Mouse (Mus musculus) adrenal gland (tissue): ENCODE measurements around the gene Ninl.

ENCODE experiments used
- intact Hi-C: fragments of 180-260 bp; cut with DNase I; formaldehyde crosslinking; loops from one replicate; pipeline ENCODE4 v1.15.1; 2025

Ninl gene

GRCm38 (mm10) chr2:150910295-150910881 lies 128.8 kb downstream of the Ninl start:
- intact Hi-C loops, result loop anchor here (10.0 kb wide), 1 partner anchor 106 kb away; no protein-coding TSS in a partner anchor

GRCm38 (mm10) chr2:150909429-150910039 lies 129.6 kb downstream of the Ninl start:
- intact Hi-C loops, result loop anchor here (5.0 to 10.0 kb wide), 2 partner anchors 88 to 105 kb away; no protein-coding TSS in a partner anchor

- intact Hi-C loops, result loop anchor here (5.0 kb wide), 1 partner anchor 88 kb away; no protein-coding TSS in a partner anchor
Measured at GRCm38 (mm10) chr2:150908881-150909280, 130.3 kb downstream of the Ninl start.

GRCm38 (mm10) chr2:150904936-150905450 lies 134.2 kb downstream of the Ninl start, which contains the start of gene Gins1:
TSS of gene Gins1 (plus strand) at chr2:150905400.
- intact Hi-C loops, result loop anchor here (5.0 kb wide), 1 partner anchor 92 kb away; no protein-coding TSS in a partner anchor

GRCm38 (mm10) chr2:150904272-150904935 lies 134.8 kb downstream of the Ninl start, which contains the start of gene Abhd12:
TSS of gene Abhd12 (minus strand) at chr2:150904741.
- intact Hi-C loops, result no loop called here

- intact Hi-C loops, result no loop called here
Measured at GRCm38 (mm10) chr2:150902347-150902746, 136.8 kb downstream of the Ninl start.

- intact Hi-C loops, result no loop called here
Measured at GRCm38 (mm10) chr2:150900341-150900740, 138.8 kb downstream of the Ninl start.

GRCm38 (mm10) chr2:150895691-150896252 lies 143.4 kb downstream of the Ninl start:
- intact Hi-C loops, result no loop called here

- intact Hi-C loops, result no loop called here
Measured at GRCm38 (mm10) chr2:150894617-150895267, 144.4 kb downstream of the Ninl start.

- intact Hi-C loops, result no loop called here
Measured at GRCm38 (mm10) chr2:150887370-150887769, 151.8 kb downstream of the Ninl start.

- intact Hi-C loops, result no loop called here
Measured at GRCm38 (mm10) chr2:150886315-150886714, 152.9 kb downstream of the Ninl start.

- intact Hi-C loops, result no loop called here
Measured at GRCm38 (mm10) chr2:150885814-150886213, 153.4 kb downstream of the Ninl start.

- intact Hi-C loops, result no loop called here
Measured at GRCm38 (mm10) chr2:150884779-150885110, 154.4 kb downstream of the Ninl start.
